Mouse (Mus musculus): ENCODE results near the gene Gps2. TPM values are rescaled to one million over a fixed set of nuclear protein-coding genes. Genes with fewer than 3 reads are reported as not detected.

Gene Gps2
- total RNA-seq, 1 experiment from 2014 or later: 103 TPM

DNA sequence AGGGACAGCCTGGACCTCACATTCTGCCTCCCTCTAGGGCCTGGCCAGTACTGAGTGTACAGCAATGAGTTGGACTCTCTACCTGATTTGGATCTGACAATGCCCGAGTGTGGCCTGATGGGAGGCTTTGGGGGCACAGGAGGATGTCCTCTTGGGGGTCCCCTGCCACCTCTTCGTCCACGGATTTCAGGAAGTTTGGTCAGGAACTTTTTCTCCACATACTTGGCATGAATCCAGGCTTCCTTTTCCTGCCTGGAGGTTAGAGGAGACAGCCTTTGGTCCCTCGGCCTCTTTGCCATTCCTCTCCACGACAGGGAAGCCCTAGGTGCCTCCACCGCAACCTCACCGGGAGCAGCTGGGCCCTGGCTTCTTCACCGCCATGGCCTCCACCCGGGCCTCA lies 29.4 kb upstream of the Gps2 start:
- no peak for ATAC-seq (ENCODE audit: extremely low read depth, insufficient number of reproducible peaks, low FRiP score, poor library complexity, severe bottlenecking)

DNA sequence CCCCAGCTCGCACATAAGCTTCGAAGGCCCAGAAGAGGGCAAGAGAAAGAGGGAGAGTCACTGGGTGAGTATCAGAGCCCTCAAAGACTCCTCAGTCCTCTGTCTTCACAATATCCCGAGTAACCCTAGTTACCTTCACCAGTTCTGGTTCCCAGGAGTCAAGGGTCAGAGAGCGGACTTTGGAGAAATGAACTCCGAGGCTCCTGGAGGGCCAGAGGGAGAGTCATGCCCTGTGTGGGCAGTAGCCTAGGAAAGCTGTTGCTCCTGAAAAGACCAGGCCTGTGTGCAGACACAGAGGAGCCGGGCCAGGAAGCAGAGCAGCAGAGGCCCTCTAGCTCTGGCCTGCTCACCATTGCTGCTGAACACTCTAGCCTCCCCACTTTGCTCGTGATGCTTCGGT lies 29.0 kb upstream of the Gps2 start:
- ATAC-seq (ENCODE audit: extremely low read depth, insufficient number of reproducible peaks, low FRiP score, poor library complexity, severe bottlenecking): no peak

- ATAC-seq (ENCODE audit: extremely low read depth, insufficient number of reproducible peaks, low FRiP score, poor library complexity, severe bottlenecking): no peak
These were observed 26.6 kb upstream of the Gps2 start for GRCm38 (mm10) chr11:69886907-69887635.

DNA sequence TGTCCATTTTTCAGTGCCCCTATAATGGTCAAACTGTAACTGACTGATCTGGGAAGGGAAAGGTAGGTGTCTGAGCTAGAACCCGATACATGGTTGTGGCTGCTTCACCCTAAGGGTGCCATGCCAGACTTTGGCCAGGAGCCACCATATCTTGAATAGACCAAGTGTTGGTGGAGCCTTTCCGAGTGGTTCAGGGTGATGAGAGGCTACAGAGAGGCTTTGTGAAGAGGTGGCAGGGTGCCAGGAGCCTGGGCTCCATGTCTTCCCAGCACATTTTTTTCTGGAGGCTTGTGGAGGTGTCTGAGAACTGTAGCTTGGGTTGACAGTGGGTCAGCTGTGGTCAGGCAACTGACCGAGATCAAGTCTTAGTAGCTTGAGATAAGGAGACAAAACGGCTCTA lies 22.2 kb upstream of the Gps2 start:
- ATAC-seq (ENCODE audit: extremely low read depth, insufficient number of reproducible peaks, low FRiP score, poor library complexity, severe bottlenecking): no peak

DNA sequence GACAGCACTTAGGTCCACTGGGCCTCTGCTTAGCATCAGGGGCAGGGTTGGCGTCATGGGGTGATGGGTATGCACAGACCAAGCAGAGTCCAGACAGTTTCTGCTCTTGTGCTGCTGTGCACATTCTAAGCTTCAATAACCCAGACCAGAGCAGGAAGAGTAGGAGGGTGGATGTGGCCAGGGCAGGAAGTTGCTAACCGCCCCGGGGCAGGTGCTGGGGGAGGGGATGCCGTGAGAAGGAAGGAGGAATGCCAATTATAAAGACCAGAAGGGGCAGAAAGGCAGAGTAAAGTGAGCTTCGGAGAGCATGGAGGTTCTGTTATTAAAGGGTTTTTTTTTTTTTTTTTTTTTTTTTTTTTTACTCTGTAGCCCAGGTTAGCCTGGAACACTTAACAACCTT lies 19.0 kb upstream of the Gps2 start:
- peak; percentile 87 for ATAC-seq (ENCODE audit: extremely low read depth, insufficient number of reproducible peaks, low FRiP score, poor library complexity, severe bottlenecking)

DNA sequence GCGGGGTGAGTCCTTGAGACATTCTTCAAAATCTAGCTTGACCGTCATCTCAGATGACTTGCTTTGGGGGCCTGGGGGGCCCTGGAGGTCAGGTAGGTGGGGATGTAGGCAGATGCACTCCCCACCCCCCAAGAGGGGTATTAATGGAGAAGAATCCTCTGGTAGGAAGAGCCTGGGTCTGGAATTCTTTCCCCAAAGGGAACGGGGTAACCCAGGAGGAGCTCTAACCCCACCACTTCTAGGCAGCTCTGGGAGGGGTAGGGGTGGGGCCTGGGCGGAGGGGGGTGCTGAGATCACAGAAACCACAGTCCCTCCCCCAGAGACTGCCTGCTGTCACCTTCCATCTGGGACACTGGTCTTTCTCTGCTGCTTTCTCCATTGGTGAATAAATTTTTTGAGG lies 18.4 kb upstream of the Gps2 start, which contains the start of gene Acap1:
Gene Acap1 (minus strand): TSS at position 249 of the 400 bp plus-strand sequence.
- ATAC-seq (ENCODE audit: extremely low read depth, insufficient number of reproducible peaks, low FRiP score, poor library complexity, severe bottlenecking): peak; percentile 51

GRCm38 (mm10) chr11:69899870-69900269 lies 13.8 kb upstream of the Gps2 start:
- ATAC-seq (ENCODE audit: extremely low read depth, insufficient number of reproducible peaks, low FRiP score, poor library complexity, severe bottlenecking): no peak

- peak; percentile 86 for ATAC-seq (ENCODE audit: extremely low read depth, insufficient number of reproducible peaks, low FRiP score, poor library complexity, severe bottlenecking)
These were observed 12.9 kb upstream of the Gps2 start, which contains the start of the genes 2810408A11Rik and Neurl4 for GRCm38 (mm10) chr11:69900471-69901405. Gene 2810408A11Rik (minus strand): TSS chr11:69900987. Gene Neurl4 (plus strand): TSS chr11:69901072.

DNA sequence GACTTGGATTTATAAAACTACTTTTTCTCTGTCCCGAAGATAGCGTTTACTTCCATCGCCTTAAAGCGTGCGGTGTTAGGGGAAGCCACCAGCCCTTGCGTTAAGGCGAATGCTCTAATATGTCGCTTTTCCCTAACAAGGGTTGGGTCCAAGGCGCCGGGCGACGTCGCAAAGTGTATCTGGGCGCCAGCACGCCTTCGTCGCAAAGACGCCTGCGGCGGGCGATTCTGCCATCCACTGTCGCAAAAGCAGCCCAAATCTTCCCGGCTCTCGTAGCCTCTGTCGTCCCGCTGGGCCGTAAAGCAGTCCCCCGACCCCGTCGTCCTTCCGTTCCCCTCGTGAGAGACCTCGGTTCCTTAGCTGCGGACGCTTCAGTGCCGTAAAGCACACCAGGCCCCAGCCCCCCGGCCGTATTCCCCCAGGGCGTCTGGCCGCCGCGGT lies 12.3 kb upstream of the Gps2 start:
- ATAC-seq (ENCODE audit: extremely low read depth, insufficient number of reproducible peaks, low FRiP score, poor library complexity, severe bottlenecking): peak; percentile 75

DNA sequence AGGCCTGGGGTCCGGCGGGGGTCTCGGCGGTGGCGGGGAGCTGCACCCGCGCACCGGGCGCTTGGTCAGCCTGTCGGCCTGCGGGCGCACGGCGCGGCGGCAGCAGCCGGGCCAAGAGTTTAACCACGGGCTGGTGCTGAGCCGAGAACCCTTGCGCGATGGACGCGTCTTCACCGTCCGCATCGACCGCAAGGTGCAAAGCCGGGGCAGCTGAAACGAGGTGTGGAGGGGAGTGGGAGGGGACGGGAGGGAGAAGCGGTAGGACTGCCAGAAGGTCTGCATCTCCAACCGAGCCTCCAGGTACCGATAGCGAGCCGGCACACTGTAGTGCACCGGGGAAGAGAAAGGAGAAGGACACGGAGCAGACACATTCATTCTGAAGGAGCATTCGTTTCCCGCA lies 11.7 kb upstream of the Gps2 start:
- no peak for ATAC-seq (ENCODE audit: extremely low read depth, insufficient number of reproducible peaks, low FRiP score, poor library complexity, severe bottlenecking)

- ATAC-seq (ENCODE audit: extremely low read depth, insufficient number of reproducible peaks, low FRiP score, poor library complexity, severe bottlenecking): no peak
These were observed 10.7 kb upstream of the Gps2 start for GRCm38 (mm10) chr11:69902972-69903371.

GRCm38 (mm10) chr11:69904311-69904710 lies 9.4 kb upstream of the Gps2 start:
- no peak for ATAC-seq (ENCODE audit: extremely low read depth, insufficient number of reproducible peaks, low FRiP score, poor library complexity, severe bottlenecking)

DNA sequence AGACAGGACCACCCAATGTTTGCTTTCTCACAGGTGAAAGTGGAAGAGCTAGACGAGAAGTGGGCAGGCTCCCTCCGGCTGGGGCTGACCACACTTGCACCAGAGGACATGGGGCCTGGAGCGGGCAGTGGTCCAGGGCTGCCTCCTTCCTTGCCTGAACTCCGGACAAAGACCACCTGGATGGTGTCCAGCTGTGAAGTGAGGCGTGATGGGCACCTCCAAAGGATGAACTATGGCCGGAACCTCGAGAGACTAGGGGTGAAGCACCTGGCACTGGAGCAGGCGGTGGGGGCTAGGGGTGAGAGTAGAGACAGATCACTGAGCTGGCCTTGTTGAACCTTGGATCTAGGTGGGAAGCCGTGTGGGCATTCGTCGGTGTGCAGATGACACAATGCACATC lies 5.0 kb upstream of the Gps2 start:
- ATAC-seq (ENCODE audit: extremely low read depth, insufficient number of reproducible peaks, low FRiP score, poor library complexity, severe bottlenecking): no peak

GRCm38 (mm10) chr11:69909174-69909573 lies 4.5 kb upstream of the Gps2 start:
- no peak for ATAC-seq (ENCODE audit: extremely low read depth, insufficient number of reproducible peaks, low FRiP score, poor library complexity, severe bottlenecking)

- ATAC-seq (ENCODE audit: extremely low read depth, insufficient number of reproducible peaks, low FRiP score, poor library complexity, severe bottlenecking): no peak
These were observed 3.5 kb upstream of the Gps2 start for GRCm38 (mm10) chr11:69910177-69910576.

DNA sequence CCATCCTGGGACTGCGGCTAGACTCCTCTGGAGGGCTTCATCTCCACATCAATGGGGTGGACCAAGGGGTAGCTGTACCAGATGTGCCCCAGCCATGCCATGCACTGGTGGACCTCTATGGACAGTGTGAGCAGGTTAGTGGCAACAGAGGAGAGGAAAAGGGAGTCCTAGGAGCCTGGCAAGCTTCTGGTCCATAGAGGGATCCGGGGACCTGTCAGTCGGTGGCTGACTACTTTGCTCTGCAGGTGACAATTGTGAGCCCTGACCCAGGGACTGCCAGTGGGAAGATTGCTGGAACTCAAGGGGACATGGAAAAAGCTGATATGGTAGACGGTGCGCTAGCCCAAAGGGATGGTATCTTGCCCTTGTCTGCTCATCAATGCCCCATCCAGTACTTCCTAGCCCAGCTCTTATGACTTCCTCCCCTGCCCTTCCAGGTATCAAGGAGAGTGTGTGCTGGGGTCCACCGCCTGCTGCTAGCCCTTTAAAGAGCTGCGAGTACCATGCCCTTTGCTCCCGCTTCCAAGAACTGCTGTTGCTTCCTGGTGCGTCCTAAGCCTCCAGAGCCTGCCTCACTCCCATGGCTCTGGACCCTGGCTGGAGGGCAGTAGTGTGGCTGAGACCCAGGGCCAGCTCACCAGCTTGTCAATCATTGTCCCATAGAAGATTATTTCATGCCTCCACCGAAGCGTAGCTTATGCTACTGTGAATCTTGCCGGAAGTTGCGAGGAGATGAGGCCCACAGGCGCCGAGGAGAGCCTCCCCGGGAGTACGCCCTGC lies 2.7 kb upstream of the Gps2 start:
- no peak for ATAC-seq (ENCODE audit: extremely low read depth, insufficient number of reproducible peaks, low FRiP score, poor library complexity, severe bottlenecking)

- no peak for ATAC-seq (ENCODE audit: extremely low read depth, insufficient number of reproducible peaks, low FRiP score, poor library complexity, severe bottlenecking)
These were observed 2.0 kb upstream of the Gps2 start for GRCm38 (mm10) chr11:69911701-69912100.

DNA sequence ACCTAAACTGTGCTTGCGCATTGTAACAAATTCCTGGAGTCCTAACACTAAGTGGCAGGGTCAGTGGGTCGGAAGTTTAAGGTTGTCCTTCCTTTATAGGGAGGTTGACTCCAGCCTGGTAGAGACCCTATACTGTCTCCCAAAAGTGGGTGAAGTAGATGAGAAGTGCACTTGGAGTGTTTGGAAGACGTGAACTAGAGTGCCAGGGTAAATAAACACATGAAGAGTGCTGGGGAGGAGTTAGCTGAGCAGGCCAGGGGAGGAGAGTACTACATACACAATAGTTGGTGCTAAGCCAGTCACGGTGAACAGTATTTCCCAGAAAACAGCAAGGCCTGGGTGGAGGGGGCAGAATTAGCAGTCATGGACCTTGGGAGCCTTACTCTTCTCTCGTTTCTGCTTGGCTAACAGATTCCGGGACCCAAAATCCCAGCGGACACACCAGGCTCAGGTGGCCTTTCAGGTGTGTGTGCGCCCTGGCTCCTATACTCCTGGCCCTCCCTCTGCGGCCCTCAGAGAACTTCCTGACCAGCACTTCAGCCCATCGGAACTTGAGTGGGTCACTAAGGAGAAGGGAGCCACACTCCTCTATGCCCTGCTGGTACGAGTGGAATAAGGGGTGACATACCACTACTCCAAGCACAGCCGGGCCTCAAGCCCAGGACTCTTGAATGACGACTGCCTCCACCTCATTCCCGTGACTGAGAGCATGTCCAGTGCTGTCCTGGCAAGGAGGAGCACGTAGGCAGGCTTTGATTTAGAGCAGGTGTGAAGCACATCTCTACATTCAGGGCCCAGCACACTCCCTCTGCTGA lies 765 bp upstream of the Gps2 start:
- ATAC-seq (ENCODE audit: extremely low read depth, insufficient number of reproducible peaks, low FRiP score, poor library complexity, severe bottlenecking): no peak
